Mouse (Mus musculus) cortical plate, adult 2 months (tissue): Measurements from ENCODE around the gene Tppp3.

Experiments used
- CTCF ChIP-seq: fragments of 200-500 bp; IDR thresholded peaks from 2 replicates; pipeline ENCODE4 v1.5.1; 2011; ENCODE audit warnings: mild to moderate bottlenecking, control low read depth, low read length; ENCODE audit not compliant: insufficient read depth; ENCODE audit errors: extremely low read depth
- POLR2A ChIP-seq: fragments of 200-500 bp; IDR thresholded peaks from 2 replicates; pipeline ENCODE4 v1.6.1; 2011; ENCODE audit warnings: mild to moderate bottlenecking, low read length, control low read depth; ENCODE audit not compliant: insufficient read depth; ENCODE audit errors: extremely low read depth

DNA sequence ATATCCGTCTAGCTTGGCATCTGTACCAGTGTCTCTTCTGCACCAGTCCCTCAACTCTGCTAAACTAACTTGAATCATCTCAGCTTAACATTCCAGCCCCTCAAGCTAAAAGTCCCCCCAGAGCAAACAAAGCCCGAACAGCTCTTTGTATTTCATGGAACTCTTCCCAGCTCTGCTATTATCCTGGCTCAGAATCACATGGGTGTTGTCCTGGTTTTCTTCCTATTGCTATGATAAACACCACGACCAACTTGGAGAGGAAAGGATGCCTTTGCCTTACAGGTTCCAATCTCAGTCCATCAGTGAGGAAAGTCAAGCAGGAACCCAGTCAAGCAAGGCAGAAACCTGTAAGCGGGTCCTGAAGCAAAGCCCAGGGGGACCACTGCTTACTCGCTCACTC is 37.8 kb downstream of the Tppp3 start:
- TF ChIP-seq CTCF: no peak
- no peak for TF ChIP-seq POLR2A
